Mouse (Mus musculus) thymus, adult 18-20 months (tissue): ENCODE measurements around the gene Lao1.

Source experiments
- DNase-seq, 2 experiments: peaks; one replicate each; pipeline ENCODE4 v3.0.0; 2022; ENCODE audit warnings: mixed read lengths in 2 of 2

The Lao1 gene

DNA sequence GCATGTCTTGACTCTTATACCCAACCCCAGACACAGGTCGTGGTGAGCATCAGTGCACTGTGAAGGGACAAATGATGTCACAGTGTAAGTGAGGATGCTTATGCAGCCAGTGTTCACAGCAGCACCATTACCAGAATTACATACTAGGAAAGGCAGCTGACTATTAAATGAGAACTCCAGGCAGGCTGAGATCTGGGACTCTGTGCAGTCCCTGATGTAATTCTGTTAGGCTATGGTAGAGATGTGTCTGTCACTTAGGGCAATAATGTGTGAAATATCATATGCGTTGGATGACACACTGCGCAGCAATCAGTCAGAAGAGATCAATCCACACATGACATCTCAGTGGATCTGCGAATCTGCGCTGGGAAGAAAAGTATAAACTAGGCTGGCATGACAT lies 55.7 kb downstream of the Lao1 start:
- no peak for DNase-seq
